Mouse (Mus musculus): ENCODE measurements around the gene Paqr5.

DNA sequence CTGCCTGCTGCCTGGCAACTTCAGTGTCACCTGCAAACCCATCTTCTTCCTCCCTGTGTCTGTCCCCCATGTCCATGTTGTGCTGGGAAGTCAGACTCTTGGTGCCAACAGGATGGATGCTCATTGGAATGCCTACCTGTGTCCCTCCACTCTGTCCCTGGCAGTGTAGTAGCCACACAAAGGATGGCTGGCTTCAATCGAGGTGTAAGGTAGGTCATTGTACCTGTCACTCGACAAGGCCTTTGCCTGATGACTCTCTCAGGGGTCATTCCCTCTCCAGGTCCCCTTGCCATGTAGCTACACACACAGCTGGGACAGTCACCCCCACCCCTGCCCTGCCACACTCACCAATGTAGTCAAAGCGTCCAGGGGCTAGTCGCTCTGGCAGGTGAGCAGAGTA is 65.5 kb downstream of the Paqr5 start:
- no peak for TF ChIP-seq POLR2A (IDR thresholded peaks at IDR 0.05; ENCODE audit: insufficient read depth, low read depth, low read length)
- no peak for TF ChIP-seq CTCF (IDR thresholded peaks at IDR 0.05; ENCODE audit: insufficient read depth, low read depth, low read length)

Measured in olfactory bulb, adult 2 months (tissue).